Mouse (Mus musculus) urinary bladder, adult 18-20 months (tissue): ENCODE results near the gene Dlx1.

ENCODE experiments used
- DNase-seq, 2 experiments: peaks; one replicate each; pipeline ENCODE4 v3.0.0; 2022; ENCODE audit warnings: low spot score in 2 of 2, mixed read lengths in 2 of 2

Gene Dlx1

DNA sequence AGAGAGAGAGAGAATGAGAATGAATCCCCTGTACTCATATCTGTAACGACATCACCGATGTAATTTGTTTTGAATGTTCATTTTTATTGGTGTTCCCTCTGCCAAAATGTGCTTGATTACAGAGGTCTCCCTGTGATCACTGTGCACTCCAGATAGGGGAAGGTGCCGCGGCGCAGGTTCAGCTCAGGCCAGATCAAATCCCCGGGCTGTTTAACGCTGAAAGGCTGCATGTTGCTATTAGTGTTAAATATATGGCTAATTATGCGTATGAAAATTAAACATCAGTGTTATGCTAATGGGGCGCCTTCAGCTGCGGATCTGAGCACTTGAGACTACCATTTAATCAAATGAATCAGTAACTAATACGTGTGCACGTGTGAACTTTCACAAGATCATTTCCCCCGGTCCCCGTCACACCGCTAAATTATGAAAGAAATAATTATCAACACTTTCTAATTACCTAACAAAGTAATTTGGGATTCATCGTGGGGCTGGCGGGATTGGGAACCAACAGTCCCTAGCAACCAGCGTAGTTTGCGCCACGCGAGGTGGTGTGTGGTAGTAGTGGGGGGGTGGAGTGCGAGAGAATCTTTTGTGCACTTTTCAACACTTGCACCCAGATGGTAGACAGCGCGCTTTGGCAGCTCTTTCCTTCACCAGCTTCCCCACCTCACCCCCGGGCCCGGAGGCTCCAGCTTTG is at the start of gene Dlx1:
Gene Dlx1 (plus strand): TSS at position 100 of the 700 bp plus-strand sequence.
- DNase-seq = no peak

DNA sequence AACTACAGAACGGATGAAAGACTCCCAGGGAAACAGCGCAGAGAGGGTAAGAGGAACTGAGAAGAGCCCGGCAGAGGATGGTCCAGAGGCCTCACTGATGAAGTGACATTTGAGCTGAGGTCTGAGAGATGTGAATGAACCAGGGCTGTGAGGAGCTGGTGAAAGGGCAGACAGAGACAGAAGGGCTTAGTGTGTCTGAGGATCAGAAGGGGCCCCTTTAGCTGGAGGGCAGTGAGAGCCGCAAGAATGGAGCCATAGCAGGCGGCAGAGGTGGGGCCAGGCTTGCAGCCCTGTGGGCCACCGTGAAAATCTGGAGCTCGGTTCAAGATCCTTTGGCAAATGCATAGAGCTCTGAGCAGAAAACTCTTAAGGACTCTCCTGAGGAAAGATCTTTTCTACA is 48.0 kb upstream of the Dlx1 start:
- DNase-seq = no peak

DNA sequence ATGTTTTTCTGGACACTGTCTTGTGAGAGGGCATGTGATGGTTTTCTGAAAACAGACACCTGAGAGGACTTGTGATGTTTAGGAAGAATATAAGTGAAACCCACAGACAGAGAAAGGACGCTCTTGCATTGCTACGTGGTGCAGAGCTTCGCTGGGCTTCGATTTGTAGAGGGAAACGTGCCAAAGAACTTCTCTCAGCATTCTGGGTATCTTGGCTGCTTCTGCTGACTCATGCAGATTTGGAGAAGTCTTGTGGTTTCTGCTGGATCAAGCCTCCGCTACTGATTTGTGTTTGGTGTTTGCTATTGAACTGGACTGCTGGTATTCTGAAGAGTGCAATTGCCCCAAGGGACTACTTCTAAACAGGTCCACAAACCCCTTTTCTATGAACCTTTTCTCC is 46.1 kb upstream of the Dlx1 start:
- DNase-seq = no peak

DNA sequence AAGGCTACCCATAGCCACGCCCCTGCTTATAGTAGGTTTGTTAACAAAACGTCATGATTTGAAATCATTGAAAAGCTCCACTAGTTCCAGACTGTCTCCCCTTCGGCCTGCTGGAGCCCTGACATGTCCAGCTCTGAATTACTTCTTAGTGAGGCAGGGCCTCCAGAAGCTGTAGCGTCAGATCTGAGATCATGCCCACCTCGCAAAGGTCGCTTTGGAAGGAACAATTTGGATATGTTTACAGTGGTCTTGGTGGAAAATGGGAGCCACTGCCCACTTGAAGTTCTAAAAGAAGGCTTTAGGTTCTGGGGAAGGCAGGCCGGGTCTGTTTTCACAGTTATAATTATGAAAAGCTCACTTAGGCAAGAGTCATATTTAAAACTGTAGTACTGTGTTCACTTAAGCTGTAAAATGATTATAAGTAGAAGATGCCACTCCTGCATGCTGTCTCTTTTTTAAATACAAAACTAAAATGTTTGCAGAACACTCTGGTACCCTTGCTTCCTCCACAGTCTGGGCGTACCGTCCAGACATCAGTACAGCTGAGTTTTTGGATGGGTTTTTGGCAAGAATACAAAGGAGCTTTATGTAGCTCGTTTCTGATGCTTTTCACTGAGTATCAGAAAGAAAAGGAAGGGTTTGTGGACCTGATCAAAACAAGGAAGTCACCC is 44.7 kb upstream of the Dlx1 start:
- no peak for DNase-seq

DNA sequence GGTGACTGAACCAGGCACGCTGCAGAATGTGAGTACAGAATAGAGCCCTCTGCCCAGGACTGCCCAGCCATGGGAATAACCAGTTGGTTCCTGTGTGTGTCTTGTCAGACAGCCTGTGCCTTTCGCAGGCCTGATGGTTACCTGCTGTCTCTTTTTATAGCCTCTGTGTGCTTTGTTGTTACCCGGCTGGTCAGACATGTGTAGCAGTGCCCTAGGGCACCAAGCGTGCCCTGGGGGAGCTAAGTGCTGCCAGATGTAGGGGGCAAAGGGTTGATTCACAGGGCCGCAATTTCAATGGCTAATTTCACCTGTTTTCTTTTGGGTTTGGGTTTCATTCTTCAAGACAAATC is 44.2 kb upstream of the Dlx1 start:
- DNase-seq = no peak

DNA sequence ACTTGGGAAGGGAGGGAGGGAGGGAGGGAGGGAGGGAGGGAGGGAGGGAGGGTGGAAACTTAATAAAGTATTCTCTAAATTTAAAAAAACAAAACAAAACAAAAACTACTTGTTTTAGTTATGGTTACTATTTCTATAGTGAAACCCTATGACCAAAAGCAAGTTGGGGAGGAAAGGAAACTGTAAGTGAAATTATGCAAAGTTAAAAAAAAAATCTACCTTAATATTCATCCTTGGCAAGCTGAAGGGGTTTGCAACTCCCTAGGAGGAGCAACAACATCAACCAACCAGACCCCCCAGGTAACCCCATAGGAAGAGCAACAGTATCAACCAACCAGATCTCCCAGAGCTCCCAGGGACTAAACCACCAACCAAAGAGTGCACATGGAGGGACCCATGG is 36.6 kb upstream of the Dlx1 start:
- no peak for DNase-seq

DNA sequence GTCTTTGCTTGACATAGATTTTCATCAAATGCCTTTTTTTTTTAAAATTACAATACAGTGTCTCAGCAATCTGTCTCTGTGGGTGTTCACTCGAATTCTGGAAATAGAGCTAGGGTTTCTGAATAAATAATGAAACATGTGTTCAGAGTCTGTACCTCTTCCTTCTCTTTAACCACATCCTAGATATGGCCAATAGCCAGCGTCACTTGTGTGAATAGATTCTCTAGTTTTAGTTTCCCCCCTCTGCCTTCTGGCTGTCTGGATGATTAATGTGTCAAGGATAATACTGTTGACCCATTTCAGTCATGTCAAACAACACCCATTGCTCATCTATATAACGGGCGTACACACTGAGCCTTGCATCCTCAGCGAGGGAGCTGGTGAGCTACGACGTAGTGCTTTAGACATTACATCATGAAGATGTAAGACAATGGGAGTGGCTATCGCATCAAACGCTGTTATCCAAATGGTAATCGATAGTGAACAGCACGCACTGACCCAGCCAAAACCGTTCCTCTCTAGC is 34.7 kb upstream of the Dlx1 start:
- no peak for DNase-seq

DNA sequence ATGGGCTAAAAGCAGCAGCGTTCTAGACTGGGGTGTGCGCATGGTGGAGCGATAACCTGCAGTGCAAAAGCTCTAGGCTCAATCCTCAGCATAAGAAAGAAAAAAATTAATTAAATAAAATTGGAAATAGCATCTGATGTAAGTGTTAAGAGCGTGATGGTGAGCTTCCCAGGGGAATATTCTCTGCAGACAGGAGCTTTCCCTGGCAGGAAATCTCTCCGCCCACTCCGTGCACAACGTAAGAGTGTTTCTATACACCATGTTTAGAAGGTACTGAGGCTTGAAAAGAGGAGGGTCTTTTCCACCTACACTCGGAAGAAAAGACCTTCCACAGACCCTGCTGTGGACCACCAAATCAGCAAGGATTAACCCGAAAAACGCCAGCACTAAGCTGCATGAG is 33.4 kb upstream of the Dlx1 start:
- DNase-seq = no peak

DNA sequence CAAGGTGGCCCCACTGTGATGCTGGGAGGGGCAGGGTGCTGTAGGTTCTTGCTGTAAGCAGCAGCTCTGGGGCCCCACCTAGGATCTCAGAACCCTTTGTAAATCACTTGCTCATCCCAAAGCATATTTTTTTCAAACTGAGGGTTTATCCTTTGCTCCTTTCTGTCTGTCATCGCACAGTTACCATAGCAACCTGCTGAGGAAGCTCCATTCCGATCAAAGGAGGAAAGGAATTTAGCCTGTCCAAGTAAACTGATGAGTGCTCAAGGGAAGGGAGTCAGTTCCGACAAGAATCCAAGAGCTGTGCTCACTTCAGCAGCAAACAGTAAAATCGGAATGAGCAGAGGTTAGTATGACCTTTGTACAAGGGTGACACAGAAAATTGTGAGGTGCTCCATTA is 32.9 kb upstream of the Dlx1 start:
- DNase-seq = no peak

DNA sequence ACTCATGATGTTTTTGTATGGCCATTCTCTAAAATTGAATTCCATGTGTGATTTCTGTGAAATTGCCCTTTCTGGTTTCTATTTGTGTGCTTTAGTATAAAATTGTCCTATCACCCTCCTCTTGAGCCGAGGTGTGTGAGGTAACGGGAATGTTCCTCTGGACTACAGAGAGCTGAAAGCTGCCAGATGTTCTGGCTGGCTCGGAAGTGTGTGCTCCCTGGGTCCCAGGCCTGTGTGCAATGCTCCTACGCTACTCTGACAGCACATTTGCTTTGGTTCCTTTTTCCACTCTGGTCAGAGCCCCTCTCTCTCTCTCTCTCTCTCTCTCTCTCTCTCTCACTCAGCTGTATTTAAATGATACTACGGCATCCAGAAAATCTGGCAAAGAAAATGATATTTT is 30.7 kb upstream of the Dlx1 start:
- DNase-seq = no peak

DNA sequence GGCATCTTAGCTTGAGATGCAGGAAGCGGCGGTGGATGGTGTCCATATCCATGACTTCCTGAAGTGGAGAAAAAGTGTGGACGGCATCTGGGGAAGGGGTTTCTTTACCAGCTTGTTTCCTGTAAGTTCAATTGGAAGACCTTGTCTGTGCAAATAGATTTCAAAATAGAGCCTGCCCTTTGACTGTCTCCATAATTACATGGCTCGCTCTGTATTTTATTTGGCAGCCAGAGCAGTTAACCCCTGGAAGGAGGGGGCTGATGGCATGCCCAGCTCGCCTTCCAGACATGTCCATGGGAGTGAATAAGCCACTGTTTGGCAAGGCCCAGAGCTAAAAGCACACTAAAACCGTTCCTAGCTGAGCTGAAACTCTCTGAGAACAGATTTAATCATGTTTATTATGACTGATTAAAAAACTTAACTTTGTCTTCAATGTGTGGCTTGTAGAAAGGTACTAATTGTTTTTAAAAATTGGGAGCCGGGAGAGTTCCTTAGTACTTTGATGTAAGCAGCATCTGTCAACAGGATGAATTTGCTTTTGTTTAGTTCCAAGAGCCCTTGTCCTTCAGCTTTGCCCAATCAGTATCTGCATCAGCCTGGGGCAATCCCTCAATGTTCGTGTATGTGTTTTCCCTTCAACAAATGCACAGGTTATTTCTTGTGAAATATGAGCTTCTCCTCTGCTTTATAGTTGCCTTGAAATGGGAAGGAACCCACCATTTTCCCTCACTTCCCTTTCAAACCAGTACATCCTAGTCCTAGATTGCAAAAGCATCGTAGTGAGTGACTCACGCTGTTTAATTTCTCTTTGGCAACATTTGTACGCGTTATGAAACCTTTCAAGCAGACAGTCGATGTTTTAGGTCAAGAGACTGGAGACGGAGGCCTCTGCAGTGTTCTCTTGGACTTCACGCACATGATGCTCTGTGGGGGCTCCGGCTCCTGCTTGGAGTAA is 28.4 kb upstream of the Dlx1 start:
- no peak for DNase-seq

DNA sequence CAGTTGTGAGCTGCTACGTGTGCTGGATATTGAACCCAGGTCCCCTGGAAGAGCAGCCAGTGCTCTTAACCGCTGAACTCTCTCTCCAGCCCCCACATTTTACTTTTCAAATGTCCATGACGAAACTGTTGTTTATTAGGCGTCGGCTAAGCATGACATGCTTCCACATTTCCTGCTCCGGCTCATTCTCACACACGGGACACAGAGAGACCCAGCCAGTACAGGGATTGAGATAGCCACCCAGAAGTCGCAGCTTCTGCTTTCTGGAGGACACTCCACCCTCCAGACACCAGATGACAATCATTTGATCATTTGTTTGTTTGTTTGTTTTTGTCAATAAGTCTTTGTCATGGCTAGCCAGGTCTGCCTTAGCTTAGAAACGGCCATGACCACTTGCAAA is 23.1 kb upstream of the Dlx1 start:
- DNase-seq = no peak

DNA sequence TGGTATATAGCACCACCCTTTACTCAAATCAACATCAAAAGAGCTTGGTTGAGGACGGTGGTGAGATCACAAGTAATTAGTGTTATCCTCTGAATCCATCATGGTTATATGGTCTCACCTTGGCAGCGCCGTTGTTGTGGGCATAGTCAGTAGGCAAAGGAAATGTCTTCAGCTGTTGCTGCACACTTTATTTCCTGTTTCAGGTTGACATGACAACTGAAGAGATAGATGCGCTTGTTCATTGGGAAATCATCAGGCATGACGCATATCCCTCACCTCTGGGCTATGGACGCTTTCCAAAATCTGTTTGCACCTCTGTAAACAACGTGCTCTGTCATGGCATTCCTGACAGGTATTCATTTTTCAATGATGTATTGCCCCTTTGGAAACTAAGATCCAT is 16.7 kb upstream of the Dlx1 start:
- no peak for DNase-seq

DNA sequence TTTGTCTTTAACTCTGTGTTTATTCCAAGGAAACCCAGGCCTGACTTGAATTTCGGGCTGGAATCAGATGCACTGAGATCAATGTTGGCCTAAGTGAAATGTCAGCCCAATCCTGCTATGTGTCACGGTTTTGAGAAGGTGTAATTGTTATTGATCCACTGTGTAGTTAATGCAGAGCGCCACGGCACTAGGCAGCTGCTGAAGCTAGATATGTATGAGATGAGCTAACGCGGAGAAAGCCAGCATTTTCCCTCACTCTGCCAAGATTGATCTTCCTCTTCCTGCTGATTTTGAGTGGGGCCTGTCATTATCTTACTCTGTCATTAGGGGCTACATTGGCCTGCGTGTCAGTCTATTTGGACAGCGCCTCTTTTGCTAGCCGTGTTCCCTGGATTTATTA is 15.6 kb upstream of the Dlx1 start:
- no peak for DNase-seq

DNA sequence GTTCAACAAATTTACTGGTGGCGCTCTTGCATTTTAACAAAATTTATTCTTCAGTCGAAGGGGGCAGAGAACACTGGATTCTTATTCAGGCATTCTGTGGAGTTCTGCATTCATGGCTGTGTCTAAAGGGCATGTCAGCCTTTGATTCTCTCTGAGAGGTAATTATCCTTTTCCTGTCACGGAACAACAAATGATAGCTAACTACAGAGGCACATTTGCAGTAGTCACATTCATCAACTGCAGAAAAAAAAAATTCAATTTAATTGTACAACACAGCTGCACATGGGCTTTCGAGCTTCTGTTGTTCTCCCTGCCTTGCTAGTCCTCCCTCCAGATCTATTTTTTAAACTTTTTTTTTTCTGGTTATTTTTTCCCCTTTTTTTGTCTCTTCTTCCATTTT is 10.9 kb upstream of the Dlx1 start:
- no peak for DNase-seq

DNA sequence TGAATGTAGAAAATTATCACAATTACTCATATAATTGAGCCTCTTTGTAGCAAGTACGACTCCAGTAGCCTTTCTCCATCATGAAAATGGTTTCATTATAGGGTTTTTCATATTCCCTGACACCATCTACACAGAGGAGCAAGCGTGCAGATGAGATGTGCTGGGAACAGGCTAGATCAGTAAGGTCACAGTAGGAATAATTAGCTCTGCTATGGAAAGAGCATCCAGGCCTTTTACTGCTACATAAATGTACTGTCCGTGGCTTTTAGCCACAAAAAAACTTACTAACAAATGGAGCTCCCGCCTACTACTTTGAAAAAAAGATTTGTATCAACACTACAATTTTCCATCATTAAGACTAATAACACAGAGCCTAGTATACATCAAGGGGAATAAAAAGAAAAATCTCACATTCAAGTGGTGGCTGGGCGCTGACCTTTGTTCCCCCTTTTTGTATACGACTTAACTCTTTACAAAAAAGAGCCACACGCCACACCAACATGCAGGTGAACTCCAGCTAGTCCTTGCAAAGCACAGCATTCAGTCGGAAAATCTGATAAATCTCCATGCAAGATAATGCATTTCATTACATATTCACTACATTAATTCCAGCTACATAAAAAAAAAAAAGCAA is 10.3 kb upstream of the Dlx1 start:
- DNase-seq = no peak

DNA sequence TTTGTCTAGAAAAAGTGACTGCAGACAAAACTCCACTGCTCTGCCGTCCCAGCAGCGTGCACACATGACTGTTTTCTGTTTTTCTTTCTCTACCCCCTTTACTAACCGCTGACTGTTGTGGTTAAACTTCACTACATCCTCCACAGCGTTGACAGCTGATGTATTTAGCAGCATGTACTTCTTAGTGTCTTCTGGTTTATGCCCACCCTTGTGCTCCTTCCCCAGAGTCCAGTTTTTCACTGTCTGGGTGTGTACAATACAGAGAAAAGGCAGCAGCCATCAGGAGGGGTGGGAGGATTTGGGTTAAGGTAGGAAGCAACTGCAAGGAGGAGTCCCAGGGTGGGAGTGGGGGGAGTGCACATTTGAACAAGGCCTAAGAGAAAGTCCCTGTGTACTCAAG is 5.0 kb upstream of the Dlx1 start:
- DNase-seq = no peak

DNA sequence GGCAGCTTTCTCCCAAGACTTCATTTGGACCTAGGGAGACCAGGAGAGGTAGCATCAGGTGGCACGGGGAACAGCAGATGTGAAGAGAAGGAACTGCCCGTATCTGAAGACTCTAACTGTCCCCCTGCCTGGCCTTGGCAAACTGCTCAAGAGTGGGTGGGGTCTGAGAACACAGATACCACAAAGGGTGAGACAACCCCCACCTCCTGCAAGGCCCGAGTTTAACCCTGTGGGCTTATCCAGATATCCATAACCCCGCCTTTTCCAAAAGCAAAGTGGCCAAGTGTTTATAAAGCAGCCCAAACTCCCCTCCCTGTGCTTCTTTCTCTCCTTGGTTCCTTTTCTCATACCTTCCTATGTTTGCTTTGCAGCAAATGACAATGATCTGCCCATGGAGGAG is 4.5 kb upstream of the Dlx1 start:
- no peak for DNase-seq

DNA sequence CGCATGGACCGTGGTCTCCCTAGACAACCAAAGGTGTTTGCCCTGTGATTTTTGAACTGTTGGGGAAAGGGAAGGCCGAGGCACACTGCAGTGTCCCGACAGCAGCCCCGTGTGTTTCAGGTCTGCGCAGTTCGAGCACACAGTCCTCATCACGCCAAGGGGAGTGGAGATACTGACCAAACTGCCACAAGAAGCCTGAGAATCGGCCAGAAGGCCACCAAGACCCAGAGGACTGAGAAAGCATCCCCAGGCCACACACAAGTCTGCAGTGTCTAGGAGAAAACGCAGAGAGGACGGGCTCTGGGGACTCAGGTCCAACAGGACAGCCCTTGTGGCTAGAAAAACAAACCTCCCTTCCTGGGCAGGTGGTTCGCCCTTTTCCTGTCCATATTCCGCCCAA is 3.1 kb upstream of the Dlx1 start:
- DNase-seq = no peak

DNA sequence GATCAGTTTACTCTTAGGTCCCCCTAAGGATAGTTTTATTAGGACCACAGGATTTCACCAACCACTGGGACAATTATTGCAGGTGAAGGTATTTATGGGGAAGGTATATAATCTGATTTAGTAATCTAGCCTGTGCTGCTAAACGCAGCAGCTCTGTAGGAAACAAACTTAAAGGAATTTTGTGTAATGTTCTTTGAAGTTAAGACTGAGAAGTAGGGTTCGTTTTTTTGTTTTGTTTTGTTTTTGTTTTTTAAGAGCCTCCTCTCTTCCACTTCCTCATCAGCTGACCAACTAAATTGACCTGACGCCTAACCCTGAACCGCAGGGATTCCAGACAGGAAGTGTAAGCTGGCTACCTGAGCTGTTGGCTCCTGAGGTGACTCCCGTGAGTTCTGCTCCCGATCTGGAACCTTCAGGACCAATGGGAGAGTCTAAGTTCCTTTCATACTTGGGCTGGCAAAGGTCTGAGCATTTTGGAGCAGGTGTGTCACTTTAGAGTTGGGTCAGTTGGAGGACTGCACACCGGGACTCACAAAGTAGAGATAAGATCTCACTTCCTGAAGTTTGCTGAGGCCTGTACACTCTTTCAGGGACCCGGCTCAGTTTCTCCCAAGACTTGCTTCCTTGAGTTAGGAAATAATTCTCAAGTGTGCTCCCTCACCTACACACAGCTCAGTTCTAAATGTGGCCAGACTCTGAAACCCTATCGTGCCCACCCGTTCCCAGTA is 1.2 kb upstream of the Dlx1 start:
- DNase-seq = no peak

DNA sequence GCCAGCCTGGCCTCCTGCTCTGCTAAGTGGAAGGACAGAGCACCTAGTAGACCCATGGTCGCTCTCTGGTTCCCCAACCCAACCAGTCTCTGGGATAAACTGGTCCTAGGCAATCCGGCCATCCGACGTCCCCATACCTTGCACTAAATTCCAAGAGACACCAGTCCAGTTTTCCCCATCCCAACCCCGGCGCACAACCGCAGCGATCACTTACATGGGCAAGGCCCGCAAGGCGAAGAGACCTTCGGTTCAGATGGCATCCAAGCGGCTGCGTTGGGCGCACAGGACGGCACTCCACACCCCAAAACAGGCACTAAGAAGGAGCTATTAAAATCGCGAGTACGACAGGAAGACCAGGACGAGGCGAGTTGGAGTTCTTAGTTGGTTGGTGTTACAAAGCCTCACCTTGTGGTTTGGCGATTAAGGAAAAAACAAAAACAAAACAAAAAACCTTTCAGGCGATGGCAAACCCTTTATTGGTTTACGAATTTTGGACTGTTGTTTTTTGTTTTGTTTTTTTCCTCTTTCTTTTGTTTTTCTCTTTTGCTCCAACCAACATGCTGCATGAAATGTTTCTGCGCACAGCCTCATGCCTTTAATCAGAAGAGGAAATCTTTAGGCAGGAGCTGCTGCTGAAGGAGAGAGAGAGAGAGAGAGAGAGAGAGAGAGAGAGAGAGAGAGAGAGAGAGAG is 445 bp upstream of the Dlx1 start:
- DNase-seq = no peak
